Mouse (Mus musculus): ENCODE measurements at regions not wholly inside any gene's neighbourhood (a gene's known extent, or its start where the extent isn't known, plus 50 kb on each side); places are given as distances from the start of the nearest gene placed in this dataset.

DNA sequence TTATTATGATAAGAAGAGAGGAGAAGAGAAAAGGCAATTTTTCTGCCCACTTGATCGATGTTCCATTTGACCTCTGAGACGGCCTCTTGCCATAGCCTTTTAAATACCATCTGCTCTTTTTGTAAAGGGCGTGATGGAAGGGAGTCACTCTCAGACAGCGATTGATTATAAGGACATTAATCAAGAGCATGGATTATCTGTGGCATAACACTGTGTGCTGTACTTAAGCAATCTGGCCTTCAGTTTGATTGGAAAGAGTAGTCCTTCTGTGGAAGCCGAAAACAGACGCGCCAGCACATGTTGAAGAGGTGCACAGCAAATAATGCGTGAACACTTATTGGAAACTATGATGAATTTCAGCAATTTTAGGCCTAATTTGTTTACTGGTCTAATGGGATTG lies 685.4 kb upstream of the Robo1 start:
- DNase-seq: no peak

DNA sequence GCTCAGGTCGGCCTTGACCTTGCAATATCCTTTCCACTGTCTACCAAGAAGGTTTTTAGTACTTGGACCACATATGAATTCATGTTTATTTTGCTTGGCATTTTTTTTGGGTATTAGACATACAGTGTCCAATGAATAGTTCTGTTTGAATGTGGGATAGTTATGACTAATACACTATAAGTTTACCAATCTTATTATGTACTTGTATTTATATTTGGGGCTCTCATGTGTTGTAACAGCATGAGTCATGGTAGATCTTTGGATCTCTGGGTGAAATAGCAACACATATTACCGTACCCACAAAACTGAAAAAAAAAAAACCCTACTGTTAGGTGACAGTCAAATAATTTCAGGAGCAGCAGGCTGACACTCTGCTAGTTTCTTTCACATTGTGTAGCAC lies 667.7 kb upstream of the Robo1 start:
- DNase-seq: no peak

DNA sequence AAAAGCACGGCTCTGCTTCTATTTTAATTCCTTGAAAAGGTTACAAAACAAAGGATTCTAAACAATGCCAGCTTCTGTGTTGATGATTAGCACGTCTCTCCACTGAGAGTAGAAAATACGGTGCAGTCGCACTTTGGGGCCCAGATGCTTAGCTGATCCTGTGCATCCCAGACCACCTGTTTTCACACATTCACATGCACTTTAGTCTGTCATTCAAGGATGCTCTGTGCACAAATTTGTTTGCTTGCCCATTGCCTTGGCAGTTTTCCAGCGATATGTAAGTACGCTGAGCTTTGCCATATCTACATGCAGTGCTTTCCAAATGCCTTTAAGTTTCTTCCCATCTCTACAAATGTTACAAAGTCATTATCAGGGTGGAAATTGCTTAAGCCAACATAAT lies 664.9 kb upstream of the Robo1 start:
- no peak for DNase-seq

DNA sequence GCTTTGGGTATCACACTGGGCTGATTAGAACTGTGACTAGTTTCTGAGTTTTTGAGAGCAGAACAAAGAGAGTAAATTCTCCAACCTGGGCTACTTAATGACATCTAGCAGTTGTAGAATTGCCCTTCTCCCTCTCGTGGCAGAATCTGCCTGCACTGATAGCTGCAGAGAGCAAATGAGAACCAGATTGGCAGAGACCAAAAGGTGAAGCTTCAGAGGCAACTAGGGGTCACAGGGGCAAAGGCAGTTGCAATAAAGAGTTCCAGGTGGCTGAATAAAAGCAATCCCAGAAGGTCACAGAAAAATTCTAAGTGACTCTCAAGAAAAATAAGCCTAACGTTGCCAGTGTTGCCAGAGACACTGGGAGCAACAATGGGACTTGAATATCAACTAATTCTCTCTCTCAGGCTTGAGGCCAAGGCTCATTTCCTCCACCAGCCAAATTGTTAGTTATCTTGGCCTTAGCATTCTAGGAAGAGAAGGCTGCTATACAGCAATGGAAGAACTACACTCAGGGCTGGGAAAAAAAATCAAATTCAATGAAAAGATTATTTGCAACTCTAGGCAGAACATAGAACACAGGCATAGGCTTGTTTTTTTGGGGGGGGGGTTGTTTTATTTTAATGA lies 629.9 kb upstream of the Robo1 start:
- DNase-seq: no peak

DNA sequence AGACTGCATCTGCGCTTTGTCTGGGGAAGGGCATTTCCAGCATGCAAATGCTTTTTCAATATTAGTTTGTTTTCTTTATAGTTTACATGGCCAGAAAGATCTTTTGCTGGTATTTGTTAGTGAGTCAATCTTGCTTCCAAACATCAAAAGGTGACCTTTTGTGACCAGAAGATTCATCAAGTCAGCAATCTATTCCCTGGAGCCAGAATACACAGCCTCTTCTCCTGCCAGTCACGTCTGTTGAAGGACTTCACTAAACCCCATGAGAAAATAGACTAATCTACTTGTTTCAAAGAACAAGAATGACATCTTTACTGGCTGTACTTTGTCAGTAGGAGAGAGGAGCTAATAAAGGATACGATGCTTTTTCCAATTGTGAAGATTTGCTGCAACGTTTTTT lies 614.6 kb upstream of the Robo1 start:
- DNase-seq: no peak

DNA sequence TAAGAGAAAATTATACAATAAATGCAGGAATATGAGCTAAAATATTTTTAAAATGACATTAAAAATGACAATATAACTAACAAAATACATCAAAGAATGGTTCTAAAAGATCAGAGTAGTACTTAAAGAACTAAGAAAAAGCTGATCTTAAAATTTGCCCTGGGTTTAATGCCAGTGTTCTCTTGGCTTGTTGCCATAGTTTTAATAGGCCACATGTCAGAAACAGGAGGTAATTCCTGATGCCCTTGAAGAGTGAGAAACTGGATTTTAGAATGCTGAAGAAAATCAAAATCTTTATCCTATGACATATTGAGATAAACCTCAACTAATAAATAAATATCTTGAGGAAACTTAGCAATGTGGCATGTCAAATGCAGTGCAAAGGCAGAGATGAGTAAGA lies 602.3 kb upstream of the Robo1 start:
- no peak for DNase-seq

DNA sequence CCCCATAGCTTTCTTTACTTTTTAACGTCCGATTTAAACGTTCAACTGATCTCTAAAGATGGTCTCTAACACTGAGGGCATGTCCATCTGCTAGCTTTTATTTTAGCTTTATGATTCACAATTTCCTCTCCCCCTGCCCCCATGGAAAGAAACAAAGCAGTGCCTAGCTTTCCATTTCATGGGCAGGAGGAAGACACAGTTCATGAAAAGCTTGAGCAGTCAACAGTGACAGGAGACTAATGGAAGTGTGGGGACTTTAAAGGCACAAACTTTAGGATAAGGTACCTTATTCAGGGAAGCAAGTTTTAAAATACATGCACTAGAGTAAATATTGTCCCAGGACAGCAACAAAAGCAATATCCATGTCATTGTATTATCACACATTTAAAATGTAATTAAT lies 598.4 kb upstream of the Robo1 start:
- DNase-seq: no peak

DNA sequence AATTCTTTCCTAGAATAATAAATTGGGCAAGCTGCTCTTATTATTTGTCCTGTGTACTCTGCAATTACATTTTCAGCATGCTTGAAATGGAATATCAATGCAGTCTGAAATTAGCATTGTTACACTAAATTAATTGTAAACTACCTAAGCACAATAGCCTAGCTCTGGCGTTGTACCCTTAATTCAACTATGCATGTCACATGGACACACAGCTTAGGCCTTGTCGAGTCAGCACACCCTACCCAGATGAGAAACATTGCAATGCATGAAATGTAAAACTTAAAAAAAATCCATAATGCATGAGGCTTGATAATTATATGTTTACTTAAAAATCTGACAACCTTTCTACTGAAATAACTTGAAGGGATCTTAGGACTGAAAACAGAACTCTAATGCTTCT lies 596.2 kb upstream of the Robo1 start:
- DNase-seq: no peak

DNA sequence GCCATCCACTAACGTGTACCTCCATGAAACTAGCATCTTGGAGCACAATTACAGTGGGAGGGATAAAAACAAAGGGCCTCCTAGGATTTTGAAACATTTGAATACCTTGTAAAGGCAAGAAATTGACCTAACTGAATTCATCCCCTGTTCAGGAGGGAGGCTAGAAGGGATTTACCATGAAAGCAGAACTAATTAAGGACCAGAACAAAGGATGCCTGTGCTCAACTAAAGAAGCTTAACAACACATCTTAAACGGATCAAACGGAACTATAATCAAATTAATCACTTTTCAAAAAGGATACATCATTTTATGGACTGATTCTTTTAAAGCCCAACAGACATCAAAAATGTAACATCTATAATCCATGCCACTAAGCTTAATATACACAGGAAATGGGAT lies 590.9 kb upstream of the Robo1 start:
- no peak for DNase-seq

DNA sequence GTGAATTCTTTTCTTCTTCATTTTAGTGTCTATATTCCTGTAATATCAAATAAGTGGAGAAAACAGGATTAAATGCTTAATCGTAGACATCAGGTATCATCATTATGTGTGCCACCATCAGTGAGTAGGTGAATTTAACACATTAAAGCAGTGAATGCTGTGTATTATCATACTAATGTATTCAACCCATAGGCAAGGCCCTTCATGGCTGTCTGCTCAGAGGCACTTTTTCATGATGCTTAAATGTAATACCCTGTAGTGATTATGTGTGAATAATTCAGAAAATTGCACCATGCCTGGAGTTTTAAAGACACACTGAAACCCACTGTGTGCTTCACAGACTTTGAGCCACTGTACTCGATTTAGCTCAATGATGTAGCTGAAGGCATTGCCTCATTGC lies 583.2 kb upstream of the Robo1 start:
- DNase-seq: no peak

DNA sequence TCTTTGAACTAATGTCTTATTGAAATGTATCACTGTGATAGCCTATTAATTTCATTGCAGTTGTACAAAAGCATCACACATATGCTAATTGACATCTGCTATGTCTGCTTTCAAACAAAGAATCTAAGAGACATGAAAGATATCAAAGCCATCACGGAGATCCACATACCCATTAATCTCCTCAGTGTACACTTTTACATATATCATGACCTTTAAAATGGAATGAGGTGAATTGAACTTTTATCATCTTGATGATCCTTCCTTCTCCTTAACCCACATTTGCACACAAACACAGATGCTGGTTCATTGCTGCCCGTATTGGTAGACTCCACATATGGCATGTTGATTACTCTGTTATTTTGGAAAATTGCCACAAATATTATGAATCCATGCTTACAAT lies 570.2 kb upstream of the Robo1 start:
- DNase-seq: no peak

DNA sequence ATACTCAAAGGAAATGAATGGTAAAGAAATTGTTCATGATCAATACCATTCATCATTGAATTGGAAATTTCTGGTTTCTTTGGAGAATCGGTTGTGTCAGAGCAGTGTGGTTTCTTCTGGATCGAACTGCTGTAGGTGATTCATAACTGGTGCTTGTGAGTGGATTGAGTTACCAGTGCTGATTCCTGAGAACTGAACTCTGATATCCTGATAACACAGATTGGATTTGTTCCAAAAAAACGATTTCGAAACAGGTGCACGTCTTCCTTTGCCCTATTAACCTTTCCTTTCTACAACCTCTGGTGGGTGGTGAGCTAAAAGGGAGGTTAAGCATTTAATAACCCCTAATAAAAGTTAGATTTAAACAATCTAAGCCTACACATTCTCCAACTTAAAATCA lies 569.0 kb upstream of the Robo1 start:
- no peak for DNase-seq

DNA sequence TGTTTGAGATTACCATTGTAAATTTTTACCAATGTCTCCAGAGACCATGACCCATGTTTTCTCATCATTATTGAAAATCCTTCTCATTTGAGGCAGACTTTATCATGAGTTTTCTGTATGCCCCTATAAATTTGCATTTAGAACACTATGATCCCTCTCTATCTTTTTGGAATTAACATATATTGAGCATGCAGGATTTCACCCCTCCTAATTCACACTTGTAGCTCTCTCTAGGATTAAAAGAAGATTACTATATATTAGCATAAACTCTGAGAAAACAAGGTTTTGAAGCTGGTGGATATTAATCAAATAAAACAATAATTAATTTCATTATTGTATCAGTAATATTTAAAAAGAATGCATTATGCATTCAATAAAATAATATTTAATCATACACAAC lies 527.2 kb upstream of the Robo1 start:
- no peak for DNase-seq

DNA sequence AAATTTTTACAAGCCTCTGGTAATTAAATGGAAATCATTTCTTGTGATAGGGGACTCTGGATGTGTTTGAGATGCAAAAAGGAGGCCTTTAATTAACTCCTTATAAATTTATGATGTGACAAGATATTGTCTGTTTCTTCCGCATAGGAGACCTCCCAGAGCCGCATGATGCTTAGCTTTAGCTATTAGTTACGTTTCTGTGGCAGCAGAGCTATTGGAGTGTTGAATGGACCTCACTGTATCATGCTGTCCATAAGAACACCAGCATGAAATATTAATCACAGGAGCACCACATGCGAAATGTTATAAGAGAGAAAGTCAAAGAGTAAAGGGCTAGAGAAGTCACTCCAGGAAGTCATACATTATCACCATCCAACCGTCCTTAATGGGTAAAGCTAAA lies 495.3 kb upstream of the Robo1 start:
- no peak for DNase-seq

DNA sequence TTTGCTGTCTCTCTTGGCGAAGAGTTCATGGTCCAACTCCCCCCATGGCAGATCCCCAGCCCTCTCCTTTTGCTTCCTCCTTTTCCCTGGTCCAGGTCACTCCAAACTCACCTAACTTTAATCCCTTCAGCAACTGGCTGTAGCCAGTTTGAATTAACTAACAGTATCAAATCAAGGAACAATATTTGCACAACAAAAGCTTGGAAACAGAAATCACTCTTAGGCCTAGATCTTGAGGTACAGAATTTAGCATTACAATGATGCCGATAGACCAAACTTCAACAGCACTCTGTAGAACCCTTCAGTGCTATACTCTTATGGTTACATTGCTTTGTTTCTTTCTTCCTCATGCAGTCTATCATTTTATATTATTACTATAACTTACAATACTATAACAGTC lies 472.8 kb upstream of the Robo1 start:
- no peak for DNase-seq

DNA sequence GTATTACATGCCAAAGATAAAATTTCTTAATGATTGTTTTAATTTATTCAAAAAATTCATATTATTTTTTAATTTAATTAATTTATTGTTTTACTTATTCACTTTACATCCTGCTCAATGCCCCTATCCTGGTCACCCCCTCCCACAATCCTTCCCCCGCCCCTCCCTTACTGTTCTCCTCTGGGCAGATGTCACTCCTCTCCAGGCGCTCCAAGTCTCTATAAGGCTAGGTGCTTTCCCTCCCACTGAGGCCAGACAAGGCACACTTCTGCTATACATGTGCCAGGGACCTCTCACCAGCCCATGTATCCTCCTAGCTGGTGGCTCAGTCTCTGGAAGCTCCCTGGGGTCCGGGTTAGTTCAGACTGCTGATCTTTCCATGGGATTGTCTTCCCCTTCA lies 458.0 kb upstream of the Robo1 start:
- no peak for DNase-seq

DNA sequence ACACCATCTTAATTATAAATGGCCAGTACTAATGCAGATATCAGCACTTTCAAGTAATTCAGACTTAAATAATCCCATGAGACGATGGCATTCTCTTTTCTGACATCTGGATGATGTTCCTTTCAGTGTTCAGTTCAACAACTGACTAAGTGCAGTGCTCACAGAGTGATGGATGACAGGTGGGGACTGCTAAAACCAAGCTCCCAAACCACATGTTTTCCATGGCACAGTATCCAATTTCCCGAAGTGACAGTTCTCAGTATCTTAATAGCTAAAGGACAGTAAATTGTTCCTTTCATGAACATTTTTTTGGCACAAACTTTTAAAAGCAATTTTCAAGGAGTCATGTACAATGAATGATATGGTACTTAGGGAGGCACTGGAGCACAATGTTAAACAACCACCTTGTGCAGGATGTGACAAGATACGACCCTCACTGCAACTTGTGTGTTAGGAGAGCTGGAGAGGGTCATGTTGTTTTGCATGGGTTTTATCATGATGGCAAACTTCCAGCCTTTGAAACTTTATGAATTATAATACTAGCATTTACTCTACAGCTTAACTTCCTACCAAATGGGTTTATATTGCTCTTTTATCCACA lies 456.4 kb upstream of the Robo1 start:
- no peak for DNase-seq

DNA sequence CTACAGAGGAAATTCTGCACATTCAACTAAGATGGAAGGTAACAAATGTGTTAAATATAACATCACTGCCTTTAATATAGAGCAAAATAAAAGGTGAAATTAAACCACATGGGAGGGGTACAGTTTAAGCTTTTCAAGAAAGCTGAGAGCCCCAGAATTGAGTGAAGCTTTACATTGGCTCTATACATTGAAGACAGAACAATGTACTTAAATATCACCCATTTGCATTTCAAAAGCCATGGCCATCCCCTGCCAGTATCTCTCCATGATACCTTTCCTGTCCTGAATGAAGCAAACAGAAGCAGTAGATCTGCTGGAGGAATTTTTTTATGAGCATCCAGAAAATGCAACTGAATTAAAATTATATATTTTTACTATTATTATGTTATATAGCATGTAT lies 450.2 kb upstream of the Robo1 start:
- no peak for DNase-seq

DNA sequence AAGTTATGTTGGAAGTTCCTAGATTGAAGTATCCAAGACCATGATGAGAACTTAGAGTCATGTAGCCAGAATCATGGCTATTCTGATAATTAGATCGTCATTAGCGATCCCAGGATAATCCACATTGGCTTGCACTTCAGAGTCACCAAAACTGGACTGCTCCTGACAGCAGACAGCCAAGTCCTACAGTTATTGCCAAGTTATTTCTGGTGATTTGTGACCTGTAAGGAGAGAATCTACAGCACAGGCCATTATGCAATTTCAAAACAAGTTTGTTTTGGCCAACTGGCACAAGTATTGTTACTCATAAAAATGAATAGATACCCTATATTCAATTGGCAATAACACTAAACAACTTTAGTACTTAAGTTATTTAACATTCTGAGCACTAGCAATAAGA lies 447.9 kb upstream of the Robo1 start:
- DNase-seq: no peak

DNA sequence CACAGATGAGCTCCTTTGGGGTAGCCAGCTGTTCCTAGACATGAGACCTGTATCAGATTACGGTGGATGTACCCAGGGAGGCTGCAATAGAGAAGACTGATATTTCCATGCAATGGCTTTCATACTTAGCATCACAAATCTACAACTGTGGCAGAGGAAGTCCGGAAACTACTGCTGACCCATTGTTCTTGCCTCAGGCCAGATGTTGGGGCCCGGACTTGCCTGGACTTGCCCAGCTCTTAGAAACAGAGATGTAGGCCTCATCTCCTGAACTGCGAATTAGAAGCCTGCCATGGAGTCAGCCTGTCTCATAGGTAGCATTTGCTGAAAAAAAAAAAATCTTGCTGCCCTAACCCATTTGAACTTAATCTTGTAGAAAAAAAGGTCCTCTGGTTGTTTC lies 422.4 kb upstream of the Robo1 start:
- no peak for DNase-seq

DNA sequence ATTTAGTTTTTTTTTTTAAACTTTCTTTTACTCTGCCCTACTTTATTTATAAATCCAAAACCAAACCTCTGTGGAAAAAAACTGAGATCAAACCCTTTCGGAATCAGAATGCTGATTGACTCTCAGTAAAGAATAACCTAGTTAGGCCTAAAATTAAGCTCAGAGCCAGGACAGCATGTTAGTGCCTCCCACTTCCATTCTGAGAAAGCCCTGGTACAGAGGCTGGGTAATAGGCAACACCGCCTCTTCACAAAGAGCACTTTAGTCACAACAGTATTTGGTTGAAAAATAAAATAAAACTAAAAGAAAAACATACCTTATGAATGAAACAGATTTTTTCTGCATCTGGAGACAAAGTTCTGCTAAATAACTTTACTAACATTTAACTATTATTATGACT lies 418.4 kb upstream of the Robo1 start:
- DNase-seq: no peak

DNA sequence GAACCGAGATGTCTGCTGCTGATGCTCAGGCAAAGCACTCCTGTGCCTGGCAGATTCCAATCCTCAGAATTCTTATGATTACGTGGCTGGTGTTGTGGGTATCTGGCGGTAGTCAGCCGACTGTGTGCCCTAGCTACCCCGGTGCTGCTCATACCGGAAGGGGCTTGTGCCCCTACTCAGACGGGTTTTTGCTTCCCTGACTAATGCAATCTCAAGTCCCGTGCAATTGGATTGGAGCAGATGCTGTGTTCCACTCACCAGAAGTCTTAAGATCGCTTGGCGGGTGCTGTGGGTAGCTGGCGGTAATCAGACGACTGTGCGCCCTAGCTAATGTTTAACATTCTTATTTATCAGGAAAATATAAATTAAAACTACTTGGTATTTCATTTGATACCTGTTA lies 385.0 kb upstream of the Robo1 start:
- no peak for DNase-seq

DNA sequence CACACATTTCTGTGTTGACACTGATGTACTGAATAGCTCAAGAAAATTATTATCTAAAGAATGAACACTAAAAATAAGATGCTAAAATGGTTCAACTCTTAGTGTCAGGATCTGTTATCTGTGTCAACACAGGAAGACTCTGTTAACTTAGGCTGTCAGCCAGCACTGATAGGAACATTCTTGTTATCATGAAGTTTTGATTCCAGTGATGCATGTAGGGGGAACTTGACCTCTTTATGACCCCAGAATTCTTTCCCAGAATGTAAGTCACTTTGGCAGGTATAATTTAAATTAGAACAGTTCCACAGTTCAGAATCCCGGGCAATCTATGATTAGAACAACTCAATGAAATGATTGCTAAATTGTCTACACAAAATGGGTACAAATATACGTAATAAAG lies 363.9 kb upstream of the Robo1 start:
- no peak for DNase-seq

DNA sequence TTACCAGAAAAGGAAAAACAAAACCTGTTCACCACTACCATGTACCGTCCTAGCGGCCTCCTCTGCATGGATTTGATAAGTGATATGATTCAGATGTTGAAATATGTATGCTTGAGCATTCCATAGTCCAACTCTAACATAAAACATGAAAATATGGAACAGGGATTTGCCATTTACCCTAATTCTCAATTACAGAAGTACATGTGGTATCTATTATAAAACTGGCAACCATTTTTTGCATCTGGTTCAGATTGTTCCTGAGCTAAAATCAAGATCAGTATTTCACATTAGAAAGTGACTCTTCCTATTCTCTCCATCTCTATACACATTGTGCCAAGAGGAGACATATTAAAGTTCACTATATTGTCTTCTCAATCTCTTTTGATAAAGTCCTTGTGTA lies 363.3 kb upstream of the Robo1 start:
- no peak for DNase-seq

DNA sequence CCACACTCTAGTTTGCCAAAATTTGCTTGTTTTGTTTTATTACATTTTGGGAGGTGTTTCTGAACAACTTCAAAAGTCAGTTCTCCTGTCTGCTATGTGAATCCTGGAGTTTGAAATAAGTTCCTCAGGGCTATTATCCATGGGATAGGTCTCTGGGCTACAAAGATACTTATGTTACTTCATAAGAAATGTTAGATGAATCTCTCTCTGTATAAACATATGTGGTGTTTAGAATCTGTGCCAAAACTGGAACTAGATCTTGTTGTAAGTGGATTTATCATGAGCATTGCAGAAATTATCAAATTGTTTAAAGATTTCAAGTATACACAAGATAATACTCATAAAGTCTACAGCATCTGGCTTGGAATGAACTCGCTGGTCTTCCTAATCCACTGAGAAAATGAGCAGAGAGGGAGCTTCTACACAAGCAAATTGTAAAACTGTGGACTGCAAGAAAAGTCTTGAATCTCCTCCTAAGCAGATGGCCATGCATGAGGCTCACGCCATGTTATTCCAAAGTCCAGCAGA lies 355.2 kb upstream of the Robo1 start:
- no peak for DNase-seq

All from adrenal gland, adult 2 months (tissue).